Mouse (Mus musculus) lung, postnatal 0 days (tissue): ENCODE results near the gene Cd3e. TPM values are rescaled to one million over a fixed set of nuclear protein-coding genes. Genes with fewer than 3 reads are reported as not detected.

ENCODE experiments used
- ATAC-seq: fragments of 200-750 bp; cut with Nextera tagmentation; 2 replicates; pipeline ENCODE4 v1.8.0; 2017; ENCODE audit warnings: moderate library complexity
- DNase-seq: peaks from one replicate; pipeline ENCODE4 v3.0.0-alpha.2; 2016; ENCODE audit warnings: low spot score
- H3K27ac ChIP-seq: fragments of 300-500 bp; sonication (generic); 2 replicates; pipeline ENCODE4 v1.5.1; 2014; ENCODE audit warnings: antibody characterized with exemption, mild to moderate bottlenecking, low read length, mixed read lengths
- H3K27me3 ChIP-seq: fragments of 300-500 bp; sonication (generic); replicated peaks from 2 replicates; pipeline ENCODE4 v1.6.1; 2014; ENCODE audit warnings: low read length, mixed read lengths; ENCODE audit not compliant: insufficient read depth
- H3K36me3 ChIP-seq: fragments of 300-500 bp; sonication (generic); 2 replicates; pipeline ENCODE4 v1.6.1; 2014; ENCODE audit warnings: low read length, mixed read lengths; ENCODE audit not compliant: insufficient read depth
- H3K4me1 ChIP-seq: fragments of 300-500 bp; sonication (generic); 2 replicates; pipeline ENCODE4 v1.6.1; 2014; ENCODE audit warnings: antibody characterized with exemption, low read depth, low read length, mixed read lengths; ENCODE audit not compliant: insufficient read depth
- H3K4me2 ChIP-seq: fragments of 300-500 bp; sonication (generic); replicated peaks from 2 replicates; pipeline ENCODE4 v1.6.1; 2014; ENCODE audit warnings: low read depth, mild to moderate bottlenecking, low read length, moderate library complexity, mixed read lengths
- H3K4me3 ChIP-seq: fragments of 300-500 bp; sonication (generic); 2 replicates; pipeline ENCODE4 v1.5.1; 2014; ENCODE audit warnings: low read depth, low read length
- H3K9ac ChIP-seq: fragments of 300-500 bp; sonication (generic); replicated peaks from 2 replicates; pipeline ENCODE4 v1.6.1; 2014; ENCODE audit warnings: low read depth, mild to moderate bottlenecking
- H3K9me3 ChIP-seq: fragments of 300-500 bp; sonication (generic); 2 replicates; pipeline ENCODE4 v1.6.1; 2016; ENCODE audit warnings: low read length, mixed read lengths
- CTCF ChIP-seq: IDR thresholded peaks from 2 replicates; pipeline ENCODE4 v1.5.1; 2016; ENCODE audit warnings: antibody characterized with exemption, mild to moderate bottlenecking
- EP300 ChIP-seq: IDR thresholded peaks from 2 replicates; pipeline ENCODE4 v1.6.1; 2016; ENCODE audit warnings: antibody characterized with exemption, mild to moderate bottlenecking, control low read depth
- WGBS: fragments of 180-500 bp; shearing (Covaris S2); extraction: QIAGEN DNeasy Blood & Tissue Kit; methylation state at CpG from one replicate; pipeline ENCODE4 v1.1.7; 2014; 5-methylcytosine and 5-hydroxymethylcytosine counted together
- polyA plus RNA-seq: library from polyadenylated mRNA; unstranded; fragments of >200 nt; fragmentation: Nextera tagmentation; extraction: Ambion mirVana; gene quantifications from 2 replicates; pipeline ENCODE4 v1.2.1, GENCODE M21; 2015

The Cd3e gene
- polyA plus RNA-seq, 1 experiment from 2014 or later = 0.27 TPM

DNA sequence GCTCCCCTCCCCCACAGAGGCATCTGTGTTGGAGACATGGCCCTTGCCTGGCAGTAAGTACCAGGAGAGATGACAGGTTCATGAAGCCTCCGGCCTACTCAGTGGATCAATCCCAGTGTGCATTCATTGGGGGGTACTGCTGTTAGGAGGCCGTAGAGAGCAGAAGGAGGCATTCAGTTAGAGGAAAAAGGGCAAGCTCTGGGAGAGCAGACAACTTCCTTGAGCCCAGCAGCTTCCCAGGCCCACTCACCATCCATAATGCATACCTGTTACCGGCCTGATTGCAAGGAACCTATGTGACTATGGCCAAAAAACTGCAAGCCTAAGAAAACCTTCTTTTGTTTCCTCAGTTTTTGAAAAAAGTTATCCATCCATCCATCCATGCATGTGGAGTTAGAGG lies 25.1 kb upstream of the Cd3e start:
- 73% methylated on average over 3 of the region's 3 CpGs for WGBS
- Histone ChIP-seq H3K4me2 (no peak overlapping the region), H3K9me3 (no peaks in the 10 kb centered on the region), H3K4me1 (no peaks in the 10 kb centered on the region), H3K36me3 (no peaks in the 10 kb centered on the region), H3K27ac (no peak overlapping the region), H3K27me3 (no peaks in the 10 kb centered on the region), H3K9ac (no peak overlapping the region), H3K4me3 (no peak overlapping the region)
- TF ChIP-seq EP300 (no peak), CTCF (no peak)
- ATAC-seq (no peak), DNase-seq (no peak)

DNA sequence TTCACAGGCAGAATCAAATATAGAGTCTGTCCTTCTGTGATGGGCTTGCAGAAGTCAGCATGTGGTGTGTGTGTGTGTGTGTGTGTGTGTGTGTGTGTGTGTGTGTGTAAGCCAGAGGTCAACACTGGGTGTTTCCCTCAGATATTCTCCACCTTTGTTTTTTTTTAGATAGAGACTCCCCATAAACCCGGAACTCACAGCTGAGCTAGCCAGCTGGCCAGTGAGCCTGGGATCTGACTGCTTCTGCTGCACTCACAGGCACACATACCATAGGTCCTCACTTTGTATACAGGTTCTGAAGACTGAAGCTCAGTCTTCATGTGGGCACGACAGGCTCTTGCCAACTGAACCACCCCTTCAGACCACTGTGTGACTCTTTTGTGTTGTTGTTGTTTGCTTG lies 22.8 kb upstream of the Cd3e start:
- ATAC-seq (no peak), DNase-seq (no peak)
- H3K9me3 ChIP-seq = no peaks in the 10 kb centered on the region
- WGBS = 51% methylated on average over 2 of the region's 2 CpGs
- H3K4me1 ChIP-seq = no peaks in the 10 kb centered on the region
- no peak overlapping the region for H3K4me3 ChIP-seq
- H3K27me3 ChIP-seq = no peaks in the 10 kb centered on the region
- TF ChIP-seq EP300 (no peak), CTCF (no peak)
- no peaks in the 10 kb centered on the region for H3K36me3 ChIP-seq
- no peak overlapping the region for H3K9ac ChIP-seq
- H3K27ac ChIP-seq = no peak overlapping the region
- no peak overlapping the region for H3K4me2 ChIP-seq

DNA sequence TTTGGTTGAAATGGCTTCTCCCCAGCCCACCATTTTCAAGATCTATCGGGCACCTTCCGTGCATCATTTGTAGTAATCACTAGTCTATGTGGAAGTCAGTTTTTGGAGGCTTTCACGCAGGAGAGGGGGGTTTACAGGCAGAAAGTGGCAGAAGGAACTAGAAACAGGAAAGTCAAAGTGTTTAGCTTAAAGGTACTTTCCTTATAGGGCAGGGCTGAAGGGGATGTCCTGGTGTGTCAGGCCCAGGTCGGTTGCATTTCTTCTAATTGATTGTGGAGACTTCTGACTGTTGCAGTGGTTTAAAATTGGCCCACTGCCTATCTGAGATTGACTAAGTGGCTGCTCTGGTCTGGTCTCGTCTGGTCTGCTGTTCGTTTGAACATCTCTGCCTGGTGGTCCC lies 20.9 kb upstream of the Cd3e start:
- H3K9me3 ChIP-seq = no peaks in the 10 kb centered on the region
- no peaks in the 10 kb centered on the region for H3K27me3 ChIP-seq
- ATAC-seq (no peak), DNase-seq (no peak)
- WGBS = 45% methylated on average over 6 of the region's 6 CpGs
- H3K36me3 ChIP-seq = no peaks in the 10 kb centered on the region
- no peak overlapping the region for H3K4me3 ChIP-seq
- no peak overlapping the region for H3K4me2 ChIP-seq
- no peak overlapping the region for H3K27ac ChIP-seq
- TF ChIP-seq CTCF = no peak
- TF ChIP-seq EP300 = no peak
- H3K9ac ChIP-seq = no peak overlapping the region
- H3K4me1 ChIP-seq = no peaks in the 10 kb centered on the region

DNA sequence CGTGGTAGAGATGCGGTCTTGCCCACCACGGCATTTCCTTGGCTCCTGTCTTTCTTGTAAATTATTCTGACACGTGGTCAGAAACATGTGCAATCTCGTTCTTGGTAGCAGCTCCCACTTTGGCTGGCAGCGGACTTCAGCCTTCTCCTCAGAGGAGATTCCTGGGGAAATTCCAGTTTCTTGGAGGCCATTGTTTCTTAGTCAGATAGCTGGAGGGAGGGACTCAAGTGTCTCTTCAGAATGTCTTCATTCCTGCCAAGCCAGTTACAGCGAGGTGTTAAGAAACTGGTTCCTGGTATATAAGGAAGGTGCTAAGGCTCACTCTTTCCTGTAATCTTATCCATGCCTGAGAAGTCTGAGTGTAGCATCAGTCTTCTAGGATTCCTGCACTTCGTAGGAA lies 17.9 kb upstream of the Cd3e start:
- H3K4me3 ChIP-seq = no peak overlapping the region
- no peak overlapping the region for H3K9ac ChIP-seq
- H3K36me3 ChIP-seq = no peaks in the 10 kb centered on the region
- no peak overlapping the region for H3K4me2 ChIP-seq
- no peaks in the 10 kb centered on the region for H3K9me3 ChIP-seq
- H3K4me1 ChIP-seq = no peaks in the 10 kb centered on the region
- WGBS = 52% methylated on average over 8 of the region's 8 CpGs
- peak; percentile 23 for DNase-seq
- TF ChIP-seq CTCF = no peak
- no peak for TF ChIP-seq EP300
- H3K27ac ChIP-seq = no peak overlapping the region
- no peaks in the 10 kb centered on the region for H3K27me3 ChIP-seq
- no peak for ATAC-seq

DNA sequence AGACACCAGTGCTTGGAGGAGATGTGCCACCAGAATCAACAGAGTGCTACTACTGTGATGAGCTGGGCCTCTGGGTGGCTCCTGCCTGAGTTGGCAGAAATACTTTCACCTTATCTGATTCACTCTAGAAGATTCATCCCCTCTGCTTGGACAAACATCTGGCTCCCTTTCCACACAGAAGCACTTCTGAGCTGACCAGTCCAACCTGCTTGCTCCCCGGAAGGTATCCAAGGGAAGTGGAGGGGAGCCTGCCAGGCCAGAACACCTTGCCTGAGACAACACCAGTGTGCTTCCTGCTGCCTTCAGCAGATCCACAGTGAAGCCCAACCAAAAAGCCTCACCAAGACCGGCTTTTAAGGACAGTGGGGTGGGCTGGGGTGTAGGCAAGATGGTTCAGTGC lies 14.8 kb upstream of the Cd3e start:
- ATAC-seq = no peak
- H3K9me3 ChIP-seq = no peaks in the 10 kb centered on the region
- no peak overlapping the region for H3K4me3 ChIP-seq
- no peak for DNase-seq
- no peak overlapping the region for H3K9ac ChIP-seq
- H3K36me3 ChIP-seq = no peaks in the 10 kb centered on the region
- H3K27ac ChIP-seq = no peak overlapping the region
- H3K27me3 ChIP-seq = no peaks in the 10 kb centered on the region
- no peak for TF ChIP-seq EP300
- TF ChIP-seq CTCF = no peak
- 52% methylated on average over 2 of the region's 2 CpGs for WGBS
- H3K4me1 ChIP-seq = no peaks in the 10 kb centered on the region
- H3K4me2 ChIP-seq = no peak overlapping the region

DNA sequence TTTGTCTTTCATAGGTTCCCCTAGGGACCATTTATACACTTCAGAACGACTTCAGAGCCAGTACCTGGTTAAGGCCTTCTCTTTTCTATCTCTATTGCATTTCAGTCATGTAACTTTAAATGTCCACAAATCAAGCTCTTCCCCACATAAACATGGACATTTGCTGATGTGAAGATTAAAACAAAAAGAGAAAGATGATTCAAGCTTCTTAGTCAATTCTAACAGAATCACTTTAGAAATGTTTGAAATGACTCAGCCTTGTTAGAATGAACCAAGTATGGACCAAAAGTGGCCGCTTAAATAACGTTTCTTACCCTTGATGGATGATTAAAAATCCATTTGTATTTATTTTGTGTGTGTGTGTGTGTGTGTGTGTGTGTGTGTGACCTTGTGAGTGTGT lies 14.2 kb upstream of the Cd3e start:
- no peaks in the 10 kb centered on the region for H3K27me3 ChIP-seq
- no peak for TF ChIP-seq EP300
- no peak for TF ChIP-seq CTCF

DNA sequence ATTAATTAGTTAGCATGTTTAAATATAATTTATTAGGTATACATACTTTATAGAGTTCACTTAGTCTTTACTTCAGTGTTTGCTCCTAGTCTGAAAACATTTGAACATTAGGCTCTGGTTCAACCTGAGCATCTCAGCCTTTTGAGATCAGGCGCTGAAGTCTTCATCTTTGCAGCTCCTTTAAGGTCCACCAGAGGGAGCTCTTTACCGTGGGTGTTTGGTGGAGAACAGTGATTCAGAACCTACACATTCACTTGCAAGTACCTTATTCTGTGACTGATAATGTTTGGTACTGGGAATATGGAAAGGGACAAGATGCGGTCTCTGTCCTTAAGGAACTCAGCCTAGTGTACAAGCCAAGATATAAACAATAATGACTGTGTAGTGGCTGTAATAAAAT lies 13.4 kb upstream of the Cd3e start:
- ATAC-seq = no peak
- Histone ChIP-seq H3K27ac (no peak overlapping the region), H3K9ac (no peak overlapping the region), H3K4me1 (no peaks in the 10 kb centered on the region), H3K9me3 (no peaks in the 10 kb centered on the region), H3K36me3 (no peaks in the 10 kb centered on the region), H3K4me3 (no peak overlapping the region), H3K4me2 (no peak overlapping the region), H3K27me3 (no peaks in the 10 kb centered on the region)
- 13% methylated on average over 3 of the region's 3 CpGs for WGBS
- peak; percentile 76 for DNase-seq
- TF ChIP-seq EP300 = no peak
- peak; percentile 90 for TF ChIP-seq CTCF

More for the DNA sequence above, 14.2 kb upstream of the Cd3e start:
- H3K36me3 ChIP-seq = no peaks in the 10 kb centered on the region
- 53% methylated on average over 3 of the region's 3 CpGs for WGBS
- no peaks in the 10 kb centered on the region for H3K9me3 ChIP-seq
- no peaks in the 10 kb centered on the region for H3K4me1 ChIP-seq
- H3K4me3 ChIP-seq = no peak overlapping the region
- ATAC-seq (no peak), DNase-seq (no peak)
- H3K27ac ChIP-seq = no peak overlapping the region
- no peak overlapping the region for H3K9ac ChIP-seq
- no peak overlapping the region for H3K4me2 ChIP-seq
